Mouse (Mus musculus) brain, embryonic 14.5 days (tissue): ENCODE data around the gene Abtb1. TPM values are rescaled to one million over a fixed set of nuclear protein-coding genes. Genes with fewer than 3 reads are reported as not detected.

Source experiments
- DNase-seq: peaks from one replicate; pipeline ENCODE4 v3.0.0-alpha.2; 2011; ENCODE audit warnings: low read depth
- CTCF ChIP-seq: fragments of 200-500 bp; IDR thresholded peaks from 2 replicates; pipeline ENCODE4 v1.5.1; 2012; ENCODE audit warnings: inconsistent platforms, mild to moderate bottlenecking, moderate library complexity, borderline replicate concordance; ENCODE audit not compliant: insufficient read depth, insufficient read length; ENCODE audit errors: extremely low read depth
- POLR2A ChIP-seq: fragments of 200-500 bp; IDR thresholded peaks from 2 replicates; pipeline ENCODE4 v1.6.1; 2012; ENCODE audit warnings: mild to moderate bottlenecking, inconsistent platforms, borderline replicate concordance; ENCODE audit not compliant: poor library complexity, insufficient read depth, insufficient read length, severe bottlenecking; ENCODE audit errors: extremely low read depth
- polyA plus RNA-seq: library from polyadenylated mRNA; depleted of rRNA; stranded (reverse); fragments of >200 nt; gene quantifications from 2 replicates; pipeline ENCODE4 v1.2.3, GENCODE M21; 2012

Abtb1 gene
- polyA plus RNA-seq, 1 experiment, result 61.7 TPM

GRCm38 (mm10) chr6:88810291-88810690, 31.5 kb downstream of the Abtb1 start:
- DNase-seq, result no peak

GRCm38 (mm10) chr6:88809091-88810037, 32.4 kb downstream of the Abtb1 start:
- TF ChIP-seq CTCF (no peak), POLR2A (no peak)
- DNase-seq, result no peak

More at GRCm38 (mm10) chr6:88810291-88810690, 31.5 kb downstream of the Abtb1 start:
- TF ChIP-seq CTCF (no peak), POLR2A (no peak)

- no peak for DNase-seq
- TF ChIP-seq POLR2A, result no peak
- no peak for TF ChIP-seq CTCF
These were observed 36.7 kb downstream of the Abtb1 start for GRCm38 (mm10) chr6:88804966-88805577.

GRCm38 (mm10) chr6:88803957-88804695, 37.7 kb downstream of the Abtb1 start:
- TF ChIP-seq POLR2A, result no peak
- no peak for DNase-seq

- TF ChIP-seq CTCF (no peak), POLR2A (no peak)
These were observed 38.7 kb downstream of the Abtb1 start for GRCm38 (mm10) chr6:88803051-88803450.

GRCm38 (mm10) chr6:88800735-88801134, 41.0 kb downstream of the Abtb1 start:
- no peak for DNase-seq
- TF ChIP-seq POLR2A, result no peak
- TF ChIP-seq CTCF, result no peak

More at GRCm38 (mm10) chr6:88803051-88803450, 38.7 kb downstream of the Abtb1 start:
- no peak for DNase-seq

- no peak for TF ChIP-seq POLR2A
- no peak for TF ChIP-seq CTCF
- no peak for DNase-seq
These were observed 41.6 kb downstream of the Abtb1 start for GRCm38 (mm10) chr6:88800191-88800590.

- DNase-seq, result peak; percentile 74
- TF ChIP-seq POLR2A (no peak), CTCF (no peak)
These were observed 47.2 kb downstream of the Abtb1 start for GRCm38 (mm10) chr6:88794561-88794971.

GRCm38 (mm10) chr6:88793872-88794271, 47.9 kb downstream of the Abtb1 start:
- peak; percentile 70 for DNase-seq
- no peak for TF ChIP-seq CTCF
- TF ChIP-seq POLR2A, result no peak

GRCm38 (mm10) chr6:88793243-88793642, 48.5 kb downstream of the Abtb1 start:
- DNase-seq, result peak; percentile 86
- no peak for TF ChIP-seq CTCF
- no peak for TF ChIP-seq POLR2A

- no peak for DNase-seq
- no peak for TF ChIP-seq POLR2A
- no peak for TF ChIP-seq CTCF
These were observed 49.6 kb downstream of the Abtb1 start for GRCm38 (mm10) chr6:88792147-88792691.
